Mouse (Mus musculus): ENCODE measurements around the gene Gm11011.

Gene Gm11011

DNA sequence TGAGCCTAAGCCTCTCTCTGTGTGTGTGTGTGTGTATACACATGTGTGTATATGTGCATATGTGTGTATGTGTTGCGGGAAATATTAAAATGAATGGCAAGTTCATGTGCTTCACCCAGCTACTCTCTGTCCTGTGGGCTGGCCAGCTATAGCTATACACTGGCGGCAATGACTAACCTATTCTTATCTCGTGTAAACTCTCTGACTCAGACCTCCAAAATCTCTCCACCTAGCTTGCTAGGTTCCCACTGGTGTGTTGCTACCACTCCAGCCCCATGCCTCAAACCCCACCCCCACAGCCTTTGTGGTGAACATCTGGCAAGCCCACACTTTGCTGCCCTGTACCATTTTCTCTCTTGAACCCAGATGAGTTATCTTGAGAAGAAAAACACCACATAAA lies 857 bp downstream of the Gm11011 start:
- CTCF ChIA-PET, result no interaction called here

- CTCF ChIA-PET, result no interaction called here
Measured at GRCm38 (mm10) chr2:169585631-169586285, 1.8 kb downstream of the Gm11011 start.

DNA sequence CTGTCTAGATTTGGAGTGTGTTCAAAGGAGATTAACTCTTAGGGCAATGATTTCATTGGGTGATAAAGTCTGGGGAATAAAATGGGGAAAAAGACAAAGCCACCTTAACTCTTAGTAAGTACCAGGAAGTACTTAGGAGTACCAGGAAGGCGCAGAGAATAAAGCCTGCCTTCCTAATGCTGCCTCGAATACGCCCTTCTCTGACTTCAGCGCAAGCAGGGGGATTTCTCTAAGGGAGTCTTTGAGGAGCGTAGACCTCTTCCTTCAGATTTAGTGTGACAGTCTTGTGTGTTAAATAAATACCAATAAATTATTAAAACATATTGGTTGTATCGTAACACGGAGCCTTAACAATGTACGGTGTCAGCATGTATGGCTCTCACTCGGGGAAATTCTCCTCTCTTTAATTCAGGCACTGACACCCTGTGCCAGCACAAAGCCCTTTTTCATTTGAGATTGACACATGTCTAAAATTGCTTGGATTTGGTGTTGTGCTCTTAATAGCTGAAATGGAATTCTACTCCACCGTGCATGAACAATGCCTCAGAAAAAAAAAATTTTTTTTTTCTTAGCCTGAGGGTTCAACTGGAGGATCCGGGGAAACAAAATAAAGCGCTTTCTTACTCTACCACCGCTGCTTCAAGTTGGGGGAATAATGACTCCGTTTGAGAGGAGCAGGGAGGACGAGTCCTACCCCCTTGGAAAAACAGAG lies 2.6 kb downstream of the Gm11011 start:
- CTCF ChIA-PET, result no interaction called here

DNA sequence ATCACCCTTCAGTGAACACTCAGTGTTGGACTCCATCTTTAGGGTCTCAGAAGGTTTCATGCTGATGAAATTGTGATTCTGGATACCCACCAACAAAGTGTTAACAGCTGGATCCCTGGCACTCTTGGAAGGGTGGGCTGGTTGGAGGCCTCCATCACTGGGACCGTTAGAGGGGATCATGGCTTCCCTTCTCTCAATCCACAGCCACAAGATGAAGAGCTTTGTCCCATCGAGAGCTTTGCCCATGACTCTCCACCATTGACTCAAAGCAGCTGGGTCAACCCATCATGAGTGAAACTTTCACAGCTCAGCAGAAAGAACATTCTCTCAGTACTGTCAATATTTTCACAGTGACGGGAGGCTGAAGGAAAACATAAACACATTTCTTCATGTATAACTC lies 4.1 kb downstream of the Gm11011 start:
- CTCF ChIA-PET, result no interaction called here

DNA sequence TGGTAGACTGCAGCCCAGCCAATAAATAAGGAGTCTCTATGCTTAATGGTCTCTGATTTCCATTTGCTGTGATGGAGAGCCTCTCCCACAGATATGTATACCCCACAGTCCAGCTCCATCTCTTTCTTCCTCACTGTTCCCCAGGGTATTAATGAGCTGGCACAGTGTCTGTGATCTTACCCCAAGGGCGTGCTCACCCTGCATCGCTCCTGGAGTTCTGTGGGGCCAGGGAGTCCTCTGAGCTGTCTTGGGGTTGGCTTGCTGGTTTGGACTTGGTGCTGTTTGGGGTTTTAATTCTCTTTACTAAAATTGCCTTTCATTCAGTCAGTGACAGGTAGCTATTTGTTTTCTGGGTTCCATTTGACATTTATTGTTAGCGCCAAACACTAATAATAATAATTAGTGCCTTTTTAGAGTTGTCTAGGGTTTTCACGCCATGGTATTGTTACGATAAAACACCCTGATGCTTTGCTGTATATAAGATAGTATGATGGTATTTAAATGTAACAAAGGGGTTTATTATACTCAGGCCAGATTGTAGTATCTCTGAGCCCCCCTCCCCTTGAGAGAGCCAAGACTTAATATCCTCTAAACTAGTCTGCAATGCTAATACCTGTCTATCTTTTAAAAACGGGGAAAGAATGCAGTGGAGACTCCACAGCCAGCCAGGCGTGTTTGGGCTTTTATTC lies 9.9 kb downstream of the Gm11011 start:
- CTCF ChIA-PET, result no interaction called here

- CTCF ChIA-PET, result no interaction called here
Measured at GRCm38 (mm10) chr2:169570063-169570462, 17.5 kb downstream of the Gm11011 start.

GRCm38 (mm10) chr2:169566159-169566558 lies 21.4 kb downstream of the Gm11011 start:
- CTCF ChIA-PET, result no interaction called here

DNA sequence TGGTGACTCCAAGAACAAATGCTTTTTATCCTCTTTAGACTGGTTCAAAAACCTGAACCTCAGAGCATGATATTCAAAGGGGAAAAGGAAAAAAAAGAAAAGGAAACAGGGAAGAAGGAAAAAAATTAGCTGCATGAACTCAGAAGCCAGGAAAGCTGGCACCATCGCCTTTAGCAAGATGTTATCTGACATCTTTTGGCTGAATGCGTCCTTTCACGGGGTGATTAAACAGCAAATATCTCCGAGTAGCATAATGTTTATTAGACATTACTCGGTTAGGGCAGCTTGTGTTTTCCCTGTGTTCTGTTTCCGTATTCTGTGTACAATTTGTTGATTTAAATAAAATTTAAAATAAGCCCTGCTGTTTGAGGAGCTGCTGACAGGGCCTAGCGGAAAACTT lies 21.8 kb downstream of the Gm11011 start:
- CTCF ChIA-PET, result no interaction called here

DNA sequence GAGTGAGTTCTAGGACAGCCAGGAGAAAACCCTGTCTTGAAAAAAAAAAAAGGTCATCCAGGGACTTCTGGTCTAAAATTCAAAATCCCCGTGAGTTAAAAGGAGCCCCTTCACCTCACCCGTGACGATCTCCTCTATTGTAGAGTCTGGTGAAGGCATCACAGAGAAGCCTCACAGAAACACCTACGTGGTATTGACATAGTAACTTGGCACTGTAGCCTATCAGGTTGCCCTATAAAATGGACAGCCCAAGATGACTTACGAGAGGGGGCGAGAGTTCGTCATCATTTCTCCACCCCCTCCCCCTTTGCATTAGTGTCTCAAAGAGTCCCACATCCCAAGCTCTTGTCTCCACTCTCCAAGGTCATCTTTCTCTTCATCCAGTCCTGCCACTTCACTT lies 41.9 kb downstream of the Gm11011 start:
- CTCF ChIA-PET, result no interaction called here

DNA sequence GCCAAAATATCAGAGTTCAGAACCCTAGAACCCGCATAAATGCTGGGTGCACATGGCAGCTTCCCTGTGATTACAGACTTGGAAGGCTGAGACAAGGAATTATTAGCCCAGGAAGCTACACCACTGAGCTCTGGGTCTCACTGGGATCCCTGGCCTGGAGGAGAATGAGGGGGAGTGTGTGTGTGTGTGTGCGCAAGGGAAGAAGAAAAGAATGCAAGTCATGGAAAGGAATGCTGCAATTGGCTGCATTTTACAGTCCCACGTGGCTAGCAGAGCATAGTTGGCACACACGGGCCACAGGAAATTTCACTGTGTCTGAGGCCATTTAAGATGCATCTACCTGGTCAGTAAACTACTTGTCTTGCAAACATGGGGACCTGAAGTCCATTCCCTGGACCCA lies 48.6 kb downstream of the Gm11011 start:
- CTCF ChIA-PET, result no interaction called here
